Mouse (Mus musculus) heart, postnatal 0 days (tissue): ENCODE data around the gene Zeb2. TPM values are rescaled to one million over a fixed set of nuclear protein-coding genes. Genes with fewer than 3 reads are reported as not detected.

Experiments used
- ATAC-seq: fragments of 200-750 bp; cut with Nextera tagmentation; 2 replicates; pipeline ENCODE4 v1.8.0; 2017; ENCODE audit warnings: low read depth, moderate number of reproducible peaks, moderate library complexity; ENCODE audit not compliant: insufficient read depth
- DNase-seq: peaks from one replicate; pipeline ENCODE4 v3.0.0-alpha.2; 2016; ENCODE audit warnings: low spot score
- H3K27ac ChIP-seq: fragments of 300-500 bp; sonication (generic); 2 replicates; pipeline ENCODE4 v1.5.1; 2014; ENCODE audit warnings: low read depth, mild to moderate bottlenecking
- H3K27me3 ChIP-seq: fragments of 300-500 bp; sonication (generic); 2 replicates; pipeline ENCODE4 v1.6.1; 2014; ENCODE audit warnings: low read length, mixed read lengths; ENCODE audit not compliant: control insufficient read depth, insufficient read depth
- H3K36me3 ChIP-seq: fragments of 300-500 bp; sonication (generic); replicated peaks from 2 replicates; pipeline ENCODE4 v1.6.1; 2014; ENCODE audit warnings: low read length, mixed read lengths; ENCODE audit not compliant: control insufficient read depth, insufficient read depth
- H3K4me1 ChIP-seq: fragments of 300-500 bp; sonication (generic); 2 replicates; pipeline ENCODE4 v1.6.1; 2014; ENCODE audit warnings: antibody characterized with exemption; ENCODE audit not compliant: control insufficient read depth, insufficient read depth
- H3K4me2 ChIP-seq: fragments of 300-500 bp; sonication (generic); 2 replicates; pipeline ENCODE4 v1.6.1; 2014; ENCODE audit warnings: low read depth, mild to moderate bottlenecking, low read length, moderate library complexity
- H3K4me3 ChIP-seq: fragments of 300-500 bp; sonication (generic); 2 replicates; pipeline ENCODE4 v1.5.1; 2014; ENCODE audit warnings: low read depth, low read length
- H3K9ac ChIP-seq: fragments of 300-500 bp; sonication (generic); replicated peaks from 2 replicates; pipeline ENCODE4 v1.6.1; 2014; ENCODE audit warnings: low read depth, low read length, mixed read lengths
- H3K9me3 ChIP-seq: fragments of 300-500 bp; sonication (generic); replicated peaks from 2 replicates; pipeline ENCODE4 v1.6.1; 2016; ENCODE audit warnings: low read length; ENCODE audit not compliant: control insufficient read depth
- CTCF ChIP-seq: IDR thresholded peaks from 2 replicates; pipeline ENCODE4 v1.5.1; 2016; ENCODE audit warnings: antibody characterized with exemption, control low read depth, low read depth
- EP300 ChIP-seq: IDR thresholded peaks from 2 replicates; pipeline ENCODE4 v1.6.1; 2016; ENCODE audit warnings: antibody characterized with exemption, low read depth
- WGBS: fragments of 180-500 bp; shearing (Covaris S2); extraction: QIAGEN DNeasy Blood & Tissue Kit; methylation state at CpG from one replicate; pipeline ENCODE4 v1.1.7; 2014; 5-methylcytosine and 5-hydroxymethylcytosine counted together
- polyA plus RNA-seq: library from polyadenylated mRNA; unstranded; fragments of >200 nt; fragmentation: Nextera tagmentation; extraction: Ambion mirVana; gene quantifications from 2 replicates; pipeline ENCODE4 v1.2.1, GENCODE M21; 2015
- total RNA-seq: library from RNA; depleted of rRNA; stranded (reverse); fragments of >200 nt; gene quantifications from 2 replicates; pipeline ENCODE4 v1.2.3, GENCODE M21; 2014; ENCODE audit warnings: low replicate concordance

Zeb2 gene
- total and polyA plus RNA-seq, 2 experiments from 2014 or later, result 13.4 to 41.2 TPM

GRCm38 (mm10) chr2:45110757-45111411 is 6.3 kb downstream of the Zeb2 start:
- ATAC-seq (no peak), DNase-seq (no peak)
- H3K9ac ChIP-seq, result peak overlapping the region; percentile 99
- H3K27ac ChIP-seq, result peak overlapping the region; percentile 97
- peak overlapping the region; percentile 97 for H3K4me3 ChIP-seq
- no peaks in the 10 kb centered on the region for H3K27me3 ChIP-seq
- no peaks in the 10 kb centered on the region for H3K9me3 ChIP-seq
- under 1% methylated on average over 20 of the region's 20 CpGs for WGBS
- H3K4me1 ChIP-seq, result peaks cover 17% of the 10 kb centered on the region
- no peak for TF ChIP-seq CTCF
- no peak for TF ChIP-seq EP300
- H3K4me2 ChIP-seq, result peak overlapping the region; percentile 80
- no peaks in the 10 kb centered on the region for H3K36me3 ChIP-seq

GRCm38 (mm10) chr2:45109951-45110756 is 7.0 kb downstream of the Zeb2 start:
- peak overlapping the region; percentile 97 for H3K27ac ChIP-seq
- no peaks in the 10 kb centered on the region for H3K36me3 ChIP-seq
- ATAC-seq (peak; percentile 61), DNase-seq (peak; percentile 81)
- H3K4me3 ChIP-seq, result peak overlapping the region; percentile 97
- H3K27me3 ChIP-seq, result no peaks in the 10 kb centered on the region
- H3K9me3 ChIP-seq, result no peaks in the 10 kb centered on the region
- TF ChIP-seq CTCF (no peak), EP300 (no peak)
- H3K4me1 ChIP-seq, result peaks cover 24% of the 10 kb centered on the region
- H3K4me2 ChIP-seq, result peak overlapping the region; percentile 80
- WGBS, result under 1% methylated on average over 54 of the region's 54 CpGs
- H3K9ac ChIP-seq, result peak overlapping the region; percentile 99

- H3K4me1 ChIP-seq, result peaks cover 31% of the 10 kb centered on the region
- H3K4me3 ChIP-seq, result peak overlapping the region; percentile 97
- WGBS, result under 1% methylated on average over 50 of the region's 74 CpGs
- no peaks in the 10 kb centered on the region for H3K27me3 ChIP-seq
- no peak for TF ChIP-seq CTCF
- H3K9ac ChIP-seq, result peak overlapping the region; percentile 99
- no peak for DNase-seq
- H3K27ac ChIP-seq, result peak overlapping the region; percentile 97
- no peaks in the 10 kb centered on the region for H3K9me3 ChIP-seq
- ATAC-seq, result peak; percentile 50
- H3K36me3 ChIP-seq, result no peaks in the 10 kb centered on the region
- peak overlapping the region; percentile 80 for H3K4me2 ChIP-seq
Observed at GRCm38 (mm10) chr2:45109161-45109950, 7.8 kb downstream of the Zeb2 start.

GRCm38 (mm10) chr2:45108521-45109091 is 8.6 kb downstream of the Zeb2 start:
- ATAC-seq, result peak; percentile 34
- under 1% methylated on average over 23 of the region's 25 CpGs for WGBS
- H3K27me3 ChIP-seq, result no peaks in the 10 kb centered on the region
- peak overlapping the region; percentile 80 for H3K4me2 ChIP-seq
- no peak for DNase-seq
- peaks cover 38% of the 10 kb centered on the region for H3K4me1 ChIP-seq
- peak overlapping the region; percentile 97 for H3K27ac ChIP-seq
- TF ChIP-seq CTCF (no peak), EP300 (no peak)
- peak overlapping the region; percentile 97 for H3K4me3 ChIP-seq
- no peaks in the 10 kb centered on the region for H3K36me3 ChIP-seq
- peak overlapping the region; percentile 99 for H3K9ac ChIP-seq
- no peaks in the 10 kb centered on the region for H3K9me3 ChIP-seq

- H3K4me1 ChIP-seq, result peaks cover 40% of the 10 kb centered on the region
- ATAC-seq (no peak), DNase-seq (no peak)
- peak overlapping the region; percentile 97 for H3K4me3 ChIP-seq
- TF ChIP-seq EP300, result no peak
- TF ChIP-seq CTCF, result no peak
- H3K36me3 ChIP-seq, result no peaks in the 10 kb centered on the region
- peak overlapping the region; percentile 97 for H3K27ac ChIP-seq
- WGBS, result 34% methylated on average over 2 of the region's 2 CpGs
- peak overlapping the region; percentile 80 for H3K4me2 ChIP-seq
- no peaks in the 10 kb centered on the region for H3K9me3 ChIP-seq
- H3K9ac ChIP-seq, result no peak overlapping the region; the same call in 1 of the 2 replicates
- H3K27me3 ChIP-seq, result no peaks in the 10 kb centered on the region
Observed at GRCm38 (mm10) chr2:45107555-45107954, 9.6 kb downstream of the Zeb2 start.
